Mouse (Mus musculus) retina, embryonic 14.5 days (tissue): ENCODE data around the gene Kansl3.

Experiments used
- DNase-seq: peaks from one replicate; pipeline ENCODE4 v3.0.0-alpha.2; 2015; ENCODE audit warnings: low spot score

Gene Kansl3

DNA sequence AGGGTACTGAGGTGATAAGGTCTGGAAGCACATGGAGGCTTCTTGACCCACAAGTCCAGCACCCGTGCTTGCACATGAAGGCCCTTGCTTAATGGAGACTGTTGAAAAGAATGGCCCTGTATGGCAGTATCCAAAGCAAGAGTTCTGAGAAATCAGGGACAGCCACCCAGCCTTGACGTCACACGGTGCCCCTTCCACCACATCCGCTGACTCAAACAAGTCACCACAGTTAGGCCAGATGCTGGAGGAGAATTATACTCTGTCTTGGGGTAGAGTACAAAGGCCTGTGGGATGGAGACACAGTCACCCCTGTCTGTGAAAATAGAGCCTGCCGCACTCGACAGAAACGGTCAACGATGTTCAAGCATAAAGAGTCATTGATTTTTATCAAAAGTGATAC is 75.5 kb downstream of the Kansl3 start:
- no peak for DNase-seq
